Mouse (Mus musculus): Measurements from ENCODE around the gene Hist2h2ac. TPM values are rescaled to one million over a fixed set of nuclear protein-coding genes. Genes with fewer than 3 reads are reported as not detected.
"Not testable (repeated sequence)": the region's sequence is repeated elsewhere in the genome, so short reads cannot be mapped to it uniquely, and the experiment has no call there.

Gene Hist2h2ac
- polyA plus RNA-seq, 1 experiment: 149 TPM

DNA sequence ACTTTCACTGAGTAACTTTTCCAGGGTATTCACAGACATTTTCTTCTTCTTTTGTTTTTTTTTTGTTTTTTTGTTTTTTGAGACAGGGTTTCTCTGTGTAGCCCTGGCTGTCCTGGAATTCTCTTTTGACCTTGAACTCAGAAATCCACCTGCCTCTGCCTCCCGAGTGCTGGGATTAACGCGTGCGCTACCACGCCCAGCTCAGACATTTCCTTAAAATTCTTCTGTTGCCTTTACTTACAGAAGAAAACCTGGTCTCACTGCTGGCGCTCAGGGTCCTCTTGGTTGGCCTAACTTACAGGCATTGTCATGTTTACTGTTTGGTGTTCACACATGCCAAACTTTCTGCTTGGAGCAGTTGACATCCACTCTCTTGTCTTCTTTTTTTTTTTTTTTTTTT lies 45.4 kb downstream of the Hist2h2ac start:
- no peak for TF ChIP-seq CTCF (IDR thresholded peaks at IDR 0.05; ENCODE audit: borderline replicate concordance, control insufficient read depth, extremely low read depth, insufficient read depth, low read length, poor library complexity)
- over 99% methylated on average over 6 of the region's 6 CpGs for WGBS
- Histone ChIP-seq H3K36me3 (ENCODE audit: control insufficient read depth, insufficient read depth, low read length) (peaks cover 32% of the 10 kb centered on the region), H3K27me3 (ENCODE audit: control insufficient read depth, insufficient read depth, low read length) (no peaks in the 10 kb centered on the region), H3K27ac (ENCODE audit: control insufficient read depth, insufficient read depth, low read length) (no peak overlapping the region), H3K4me1 (replicated peaks; ENCODE audit: control insufficient read depth, insufficient read depth, low read length) (peaks cover 22% of the 10 kb centered on the region), H3K4me3 (ENCODE audit: control insufficient read depth, insufficient read depth, low read length) (no peak overlapping the region)
- DNase-seq: no peak

DNA sequence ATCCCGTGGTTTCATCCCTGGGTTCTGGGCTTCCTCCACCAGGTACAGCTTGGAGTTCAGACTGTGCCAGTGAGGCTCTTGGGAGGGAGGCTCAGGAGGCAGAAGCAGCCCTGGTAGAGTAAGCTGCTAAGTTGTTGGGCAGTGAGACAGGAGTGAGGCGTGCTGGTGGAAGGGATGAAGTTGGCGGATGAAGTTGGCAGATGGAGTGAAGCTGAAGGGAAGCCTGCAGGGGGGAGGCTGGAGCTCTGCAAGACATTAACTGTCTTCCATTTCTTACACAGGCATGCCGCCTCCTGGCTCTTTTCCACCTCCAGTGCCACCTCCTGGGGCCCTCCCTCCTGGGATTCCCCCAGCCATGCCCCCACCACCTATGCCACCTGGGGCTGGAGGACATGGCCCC lies 46.6 kb downstream of the Hist2h2ac start:
- not testable (repeated sequence) for DNase-seq; H3K27me3 ChIP-seq (ENCODE audit: control insufficient read depth, insufficient read depth, low read length); H3K27ac ChIP-seq (ENCODE audit: control insufficient read depth, insufficient read depth, low read length); H3K4me3 ChIP-seq (ENCODE audit: control insufficient read depth, insufficient read depth, low read length)
- peaks cover 24% of the 10 kb centered on the region for H3K4me1 ChIP-seq (replicated peaks; ENCODE audit: control insufficient read depth, insufficient read depth, low read length)
- WGBS: 93% methylated on average over 4 of the region's 4 CpGs
- peaks cover 32% of the 10 kb centered on the region for H3K36me3 ChIP-seq (ENCODE audit: control insufficient read depth, insufficient read depth, low read length)

DNA sequence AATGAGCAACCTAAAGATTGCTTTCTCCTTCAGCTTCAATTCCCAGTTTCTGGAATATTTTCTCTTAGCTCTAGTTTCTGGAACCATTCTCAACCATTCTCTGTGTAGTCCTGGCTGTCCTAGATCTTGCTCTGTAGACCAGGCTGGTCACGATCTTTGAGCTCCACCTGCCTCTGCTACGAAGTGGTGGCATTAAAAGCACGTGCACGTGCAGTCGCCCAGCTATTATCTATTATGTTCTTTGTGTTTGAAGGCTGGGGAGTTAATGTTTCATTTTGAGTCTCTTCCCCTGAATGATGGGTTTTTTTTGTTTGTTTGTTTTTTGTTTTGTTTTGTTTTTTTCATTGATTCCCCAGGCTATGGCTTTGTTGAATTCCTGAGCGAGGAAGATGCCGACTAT lies 47.5 kb downstream of the Hist2h2ac start:
- WGBS: 47% methylated on average over 7 of the region's 7 CpGs
- Histone ChIP-seq H3K27me3 (ENCODE audit: control insufficient read depth, insufficient read depth, low read length) (no peaks in the 10 kb centered on the region), H3K4me3 (ENCODE audit: control insufficient read depth, insufficient read depth, low read length) (peak overlapping the region; percentile 96), H3K36me3 (ENCODE audit: control insufficient read depth, insufficient read depth, low read length) (peaks cover 32% of the 10 kb centered on the region), H3K27ac (ENCODE audit: control insufficient read depth, insufficient read depth, low read length) (no peak overlapping the region), H3K4me1 (replicated peaks; ENCODE audit: control insufficient read depth, insufficient read depth, low read length) (peaks cover 24% of the 10 kb centered on the region)
- no peak for DNase-seq
- TF ChIP-seq POLR2A (IDR thresholded peaks at IDR 0.05; ENCODE audit: control insufficient read depth, extremely low read depth, insufficient read depth, low read length, poor library complexity): no peak
- TF ChIP-seq CTCF (IDR thresholded peaks at IDR 0.05; ENCODE audit: borderline replicate concordance, control insufficient read depth, extremely low read depth, insufficient read depth, low read length, poor library complexity): no peak

DNA sequence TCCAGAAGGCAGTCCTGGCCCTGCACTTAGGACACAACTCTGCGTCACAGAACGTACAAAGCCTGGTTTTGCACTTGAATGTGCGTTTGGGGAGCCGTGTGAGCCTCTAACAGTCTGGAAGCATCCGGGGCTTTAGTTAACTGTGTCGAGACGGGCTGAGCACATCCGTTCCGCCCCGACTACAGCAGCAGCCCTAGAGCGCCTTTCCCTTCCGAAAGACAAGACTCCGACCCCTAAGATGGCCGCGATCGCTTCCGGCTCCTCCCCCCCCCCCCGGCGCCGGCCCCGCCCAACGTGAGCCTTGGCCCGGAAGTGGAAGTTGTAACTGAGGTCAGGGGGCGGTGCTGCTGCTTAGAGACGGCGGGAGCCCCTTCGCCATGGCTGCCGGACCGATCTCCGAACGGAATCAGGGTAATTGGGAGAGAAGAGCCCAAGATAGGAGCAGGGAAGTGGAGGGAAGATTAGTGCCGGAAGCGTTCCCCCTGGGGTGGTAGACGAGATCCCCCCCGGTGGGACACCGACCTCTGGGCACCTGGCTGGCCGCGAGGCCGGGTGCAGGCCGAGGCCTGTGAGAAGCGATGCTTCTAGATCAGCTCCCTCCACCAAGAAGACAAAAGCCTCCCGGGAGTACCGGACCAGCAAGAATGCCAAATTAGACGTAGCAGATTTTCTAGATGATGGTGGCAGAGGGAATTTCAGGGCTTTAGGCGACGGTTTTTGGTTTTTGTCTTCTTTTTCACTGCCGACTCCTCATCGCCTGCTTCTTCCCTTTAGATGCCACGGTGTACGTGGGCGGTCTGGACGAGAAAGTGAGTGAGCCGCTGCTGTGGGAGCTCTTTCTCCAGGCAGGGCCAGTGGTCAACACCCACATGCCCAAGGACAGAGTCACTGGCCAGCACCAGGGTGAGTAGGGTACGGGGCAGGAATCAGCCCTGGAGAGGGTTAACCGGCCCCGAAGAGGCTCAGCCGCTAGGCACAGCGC lies 48.2 kb downstream of the Hist2h2ac start, which contains the start of gene Sf3b4:
Gene Sf3b4, plus strand, starts transcription at position 136 of the 982 bp plus-strand sequence.
- Histone ChIP-seq H3K4me1 (replicated peaks; ENCODE audit: control insufficient read depth, insufficient read depth, low read length) (peaks cover 24% of the 10 kb centered on the region), H3K27me3 (ENCODE audit: control insufficient read depth, insufficient read depth, low read length) (no peaks in the 10 kb centered on the region), H3K4me3 (ENCODE audit: control insufficient read depth, insufficient read depth, low read length) (peak within 1 kb of the TSS; percentile 96), H3K36me3 (ENCODE audit: control insufficient read depth, insufficient read depth, low read length) (peaks cover 28% of the 10 kb centered on the region), H3K27ac (ENCODE audit: control insufficient read depth, insufficient read depth, low read length) (peak within 1 kb of the TSS; percentile 100)
- under 1% methylated on average over 58 of the region's 58 CpGs for WGBS
- peak; percentile 85 for DNase-seq
- TF ChIP-seq CTCF (IDR thresholded peaks at IDR 0.05; ENCODE audit: borderline replicate concordance, control insufficient read depth, extremely low read depth, insufficient read depth, low read length, poor library complexity) (0 out of 2 replicates have a peak, but pooled peaks have one; percentile 27), POLR2A (IDR thresholded peaks at IDR 0.05; ENCODE audit: control insufficient read depth, extremely low read depth, insufficient read depth, low read length, poor library complexity) (peak; percentile 94)

DNA sequence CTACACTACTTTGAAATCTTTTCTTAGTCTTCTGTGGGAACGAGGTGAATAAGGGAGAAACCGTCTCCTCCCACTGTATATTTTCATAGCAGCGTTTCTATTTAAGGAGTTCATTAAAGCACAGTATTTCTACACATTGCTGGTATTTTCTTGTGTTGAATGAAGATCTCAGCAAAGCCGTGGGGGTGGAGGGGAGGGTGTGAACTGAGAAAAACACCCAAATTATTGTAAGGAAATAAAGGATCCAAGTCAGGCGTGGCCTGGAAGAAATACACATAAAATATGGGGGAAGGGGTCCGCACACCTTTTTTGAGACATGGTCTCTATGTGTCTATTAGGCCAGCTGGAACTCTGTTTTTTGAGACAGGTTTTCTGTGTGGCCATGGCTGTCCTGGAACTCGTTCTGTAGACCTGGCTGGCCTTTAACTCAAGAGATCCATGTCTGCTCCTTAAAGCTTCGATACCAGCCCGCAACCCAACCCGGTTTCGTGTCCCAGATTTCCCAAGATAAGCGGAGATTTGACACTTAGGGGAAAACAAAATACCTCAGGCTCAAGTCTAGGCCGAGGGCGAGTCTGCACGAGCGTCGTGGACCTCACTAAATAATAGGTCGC lies 49.0 kb downstream of the Hist2h2ac start:
- H3K36me3 ChIP-seq (ENCODE audit: control insufficient read depth, insufficient read depth, low read length): peaks cover 26% of the 10 kb centered on the region
- no peak for TF ChIP-seq POLR2A (IDR thresholded peaks at IDR 0.05; ENCODE audit: control insufficient read depth, extremely low read depth, insufficient read depth, low read length, poor library complexity)
- TF ChIP-seq CTCF (IDR thresholded peaks at IDR 0.05; ENCODE audit: borderline replicate concordance, control insufficient read depth, extremely low read depth, insufficient read depth, low read length, poor library complexity): no peak
- peak overlapping the region; percentile 100 for H3K27ac ChIP-seq (ENCODE audit: control insufficient read depth, insufficient read depth, low read length)
- peak; percentile 14 for DNase-seq
- no peaks in the 10 kb centered on the region for H3K27me3 ChIP-seq (ENCODE audit: control insufficient read depth, insufficient read depth, low read length)
- 17% methylated on average over 18 of the region's 18 CpGs for WGBS
- H3K4me1 ChIP-seq (replicated peaks; ENCODE audit: control insufficient read depth, insufficient read depth, low read length): peaks cover 24% of the 10 kb centered on the region
- peak overlapping the region; percentile 93 for H3K4me3 ChIP-seq (ENCODE audit: control insufficient read depth, insufficient read depth, low read length)

DNA sequence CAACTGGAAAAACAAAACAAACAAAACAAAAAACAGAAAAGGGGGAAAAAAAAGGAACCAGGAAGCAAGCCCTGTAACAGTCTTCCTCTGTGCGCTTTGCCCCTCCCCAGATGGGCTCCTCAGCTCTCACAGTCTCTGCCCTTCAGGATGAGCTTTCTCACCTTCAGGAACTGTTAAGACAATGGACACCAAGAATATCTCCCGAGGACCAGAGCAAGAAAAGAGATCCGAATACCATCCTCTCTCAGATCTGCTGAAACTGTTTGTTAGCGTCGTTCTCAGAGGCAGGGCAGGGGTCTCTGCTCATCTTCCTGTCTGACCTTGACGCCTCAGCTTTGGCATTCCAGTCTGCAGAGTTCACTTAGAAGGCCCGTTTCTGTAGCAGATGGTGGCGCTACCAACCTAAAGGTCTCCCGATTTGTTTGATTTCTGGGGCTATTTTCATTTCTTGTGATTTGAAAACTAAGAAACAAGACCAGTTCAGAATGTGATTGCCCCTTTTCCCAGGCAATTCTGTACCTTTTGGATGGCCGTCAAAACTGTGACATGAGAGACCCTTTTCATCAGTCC lies 49.6 kb downstream of the Hist2h2ac start:
- peak; percentile 24 for DNase-seq
- no peak for TF ChIP-seq POLR2A (IDR thresholded peaks at IDR 0.05; ENCODE audit: control insufficient read depth, extremely low read depth, insufficient read depth, low read length, poor library complexity)
- TF ChIP-seq CTCF (IDR thresholded peaks at IDR 0.05; ENCODE audit: borderline replicate concordance, control insufficient read depth, extremely low read depth, insufficient read depth, low read length, poor library complexity): no peak
- Histone ChIP-seq H3K36me3 (ENCODE audit: control insufficient read depth, insufficient read depth, low read length) (peaks cover 23% of the 10 kb centered on the region), H3K27ac (ENCODE audit: control insufficient read depth, insufficient read depth, low read length) (peak overlapping the region; percentile 100), H3K4me3 (ENCODE audit: control insufficient read depth, insufficient read depth, low read length) (no peak overlapping the region), H3K27me3 (ENCODE audit: control insufficient read depth, insufficient read depth, low read length) (no peaks in the 10 kb centered on the region), H3K4me1 (replicated peaks; ENCODE audit: control insufficient read depth, insufficient read depth, low read length) (peaks cover 24% of the 10 kb centered on the region)
- 53% methylated on average over 10 of the region's 10 CpGs for WGBS

Other genes starting within 250 kb of the Hist2h2ac start
- 65.8 and 73.9 TPM in 2 replicates for gene Plekho1, start 224.9 kb downstream of the Hist2h2ac start, polyA plus RNA-seq (2012; rRNA removed)
- 5.8 and 7.5 TPM in 2 replicates for gene Vps45, start 162.4 kb downstream of the Hist2h2ac start, polyA plus RNA-seq (2012; rRNA removed)
- gene Otud7b, start 116.4 kb downstream of the Hist2h2ac start, polyA plus RNA-seq (2012; rRNA removed): 9.6 and 11.6 TPM in 2 replicates
- gene Mtmr11, start 58.9 kb downstream of the Hist2h2ac start, polyA plus RNA-seq (2012; rRNA removed): 4.0 and 5.8 TPM in 2 replicates
- 175 and 219 TPM in 2 replicates for gene Sf3b4, start 48.5 kb downstream of the Hist2h2ac start, polyA plus RNA-seq (2012; rRNA removed)
- gene Sv2a, start 39.7 kb downstream of the Hist2h2ac start, polyA plus RNA-seq (2012; rRNA removed): 3.7 and 4.4 TPM in 2 replicates
- gene Bola1, start 1.2 kb downstream of the Hist2h2ac start, polyA plus RNA-seq (2012; rRNA removed): 54.1 and 55.4 TPM in 2 replicates
- 6.1 and 15.8 TPM in 2 replicates for gene Hist2h2ab, start 1.0 kb downstream of the Hist2h2ac start, polyA plus RNA-seq (2012; rRNA removed)
- 14.7 and 16.7 TPM in 2 replicates for gene Hist2h2be, start 239 bp upstream of the Hist2h2ac start, polyA plus RNA-seq (2012; rRNA removed)
- 1,020 and 1,654 TPM in 2 replicates for gene Hist2h3c2, start 18.2 kb upstream of the Hist2h2ac start, polyA plus RNA-seq (2012; rRNA removed)
- 255 and 367 TPM in 2 replicates for gene Hist2h2aa2, start 19.4 kb upstream of the Hist2h2ac start, polyA plus RNA-seq (2012; rRNA removed)
- 565 and 592 TPM in 2 replicates for gene Hist2h2aa1, start 24.6 kb upstream of the Hist2h2ac start, polyA plus RNA-seq (2012; rRNA removed)
- not detected in 2 replicates for gene Hist2h3c1, start 25.8 kb upstream of the Hist2h2ac start, polyA plus RNA-seq (2012; rRNA removed)
- gene Hist2h4, start 42.4 kb upstream of the Hist2h2ac start, polyA plus RNA-seq (2012; rRNA removed): 87.7 and 101 TPM in 2 replicates
- 1,135 and 1,442 TPM in 2 replicates for gene Hist2h3b, start 47.8 kb upstream of the Hist2h2ac start, polyA plus RNA-seq (2012; rRNA removed)
- gene Hist2h2bb, start 48.9 kb upstream of the Hist2h2ac start, polyA plus RNA-seq (2012; rRNA removed): 163 and 177 TPM in 2 replicates
- 3.8 and 6.8 TPM in 2 replicates for gene Fcgr1, start 73.1 kb upstream of the Hist2h2ac start, polyA plus RNA-seq (2012; rRNA removed)
- 0.09 and 0.32 TPM in 2 replicates for gene BC107364, start 231.4 kb upstream of the Hist2h2ac start, polyA plus RNA-seq (2012; rRNA removed)

Data from thymus, adult 2 months (tissue).